Mouse (Mus musculus): ENCODE data around the gene Trem1. TPM values are rescaled to one million over a fixed set of nuclear protein-coding genes. Genes with fewer than 3 reads are reported as not detected.

Trem1 gene
- polyA plus RNA-seq, 1 experiment from 2014 or later: 2.1 TPM

- peak; percentile 56; the same call in 1 of the 2 replicates for ATAC-seq
- Histone ChIP-seq H3K4me1 (ENCODE audit: insufficient read depth) (peaks cover 15% of the 10 kb centered on the region; the same call in 1 of the 2 replicates), H3K27ac (ENCODE audit: low read depth) (no peak overlapping the region), H3K4me2 (ENCODE audit: low read depth, low read length) (peak overlapping the region; percentile 5; the same call in 1 of the 2 replicates), H3K4me3 (ENCODE audit: low read depth, low read length) (no peak overlapping the region), H3K36me3 (replicated peaks; ENCODE audit: insufficient read depth, low read length) (no peaks in the 10 kb centered on the region), H3K9ac (replicated peaks) (no peak overlapping the region), H3K9me3 (ENCODE audit: low read length) (no peaks in the 10 kb centered on the region), H3K27me3 (ENCODE audit: insufficient read depth, low read length) (no peaks in the 10 kb centered on the region)
- TF ChIP-seq EP300 (IDR thresholded peaks at IDR 0.05; ENCODE audit: low read depth): no peak
- no peak for TF ChIP-seq CTCF (IDR thresholded peaks at IDR 0.05; ENCODE audit: low read depth)
- no peak for DNase-seq
- 87% methylated on average over 7 of the region's 7 CpGs for WGBS (ENCODE audit: insufficient replicate concordance)
Observed at GRCm38 (mm10) chr17:48264662-48265061, 32.1 kb downstream of the Trem1 start.

- H3K27ac ChIP-seq (ENCODE audit: low read depth): no peak overlapping the region
- DNase-seq: no peak
- peaks cover 21% of the 10 kb centered on the region; the same call in 1 of the 2 replicates for H3K4me1 ChIP-seq (ENCODE audit: insufficient read depth)
- H3K36me3 ChIP-seq (replicated peaks; ENCODE audit: insufficient read depth, low read length): no peaks in the 10 kb centered on the region
- H3K9me3 ChIP-seq (ENCODE audit: low read length): no peaks in the 10 kb centered on the region
- H3K4me2 ChIP-seq (ENCODE audit: low read depth, low read length): no peak overlapping the region
- H3K4me3 ChIP-seq (ENCODE audit: low read depth, low read length): no peak overlapping the region
- ATAC-seq: no peak
- no peak overlapping the region for H3K9ac ChIP-seq (replicated peaks)
- 57% methylated on average over 2 of the region's 2 CpGs for WGBS (ENCODE audit: insufficient replicate concordance)
- TF ChIP-seq CTCF (IDR thresholded peaks at IDR 0.05; ENCODE audit: low read depth) (no peak), EP300 (IDR thresholded peaks at IDR 0.05; ENCODE audit: low read depth) (no peak)
- H3K27me3 ChIP-seq (ENCODE audit: insufficient read depth, low read length): no peaks in the 10 kb centered on the region
Observed at GRCm38 (mm10) chr17:48266138-48266537, 33.6 kb downstream of the Trem1 start.

GRCm38 (mm10) chr17:48266610-48267304, 34.2 kb downstream of the Trem1 start:
- WGBS (ENCODE audit: insufficient replicate concordance): 55% methylated on average over 2 of the region's 2 CpGs
- H3K27ac ChIP-seq (ENCODE audit: low read depth): no peak overlapping the region

GRCm38 (mm10) chr17:48267591-48267990, 35.0 kb downstream of the Trem1 start:
- no peak overlapping the region for H3K4me3 ChIP-seq (ENCODE audit: low read depth, low read length)
- peaks cover 24% of the 10 kb centered on the region for H3K4me1 ChIP-seq (ENCODE audit: insufficient read depth)
- ATAC-seq (no peak), DNase-seq (no peak)
- 50% methylated on average over 1 of the region's 1 CpGs for WGBS (ENCODE audit: insufficient replicate concordance)
- H3K4me2 ChIP-seq (ENCODE audit: low read depth, low read length): no peak overlapping the region
- no peak overlapping the region for H3K27ac ChIP-seq (ENCODE audit: low read depth)
- H3K27me3 ChIP-seq (ENCODE audit: insufficient read depth, low read length): no peaks in the 10 kb centered on the region
- no peaks in the 10 kb centered on the region for H3K9me3 ChIP-seq (ENCODE audit: low read length)
- TF ChIP-seq CTCF (IDR thresholded peaks at IDR 0.05; ENCODE audit: low read depth) (no peak), EP300 (IDR thresholded peaks at IDR 0.05; ENCODE audit: low read depth) (0 out of 2 replicates have a peak, but pooled peaks have one; percentile 30)
- H3K9ac ChIP-seq (replicated peaks): no peak overlapping the region
- H3K36me3 ChIP-seq (replicated peaks; ENCODE audit: insufficient read depth, low read length): no peaks in the 10 kb centered on the region

More at GRCm38 (mm10) chr17:48266610-48267304, 34.2 kb downstream of the Trem1 start:
- Histone ChIP-seq H3K4me2 (ENCODE audit: low read depth, low read length) (no peak overlapping the region), H3K9me3 (ENCODE audit: low read length) (no peaks in the 10 kb centered on the region), H3K4me1 (ENCODE audit: insufficient read depth) (peaks cover 22% of the 10 kb centered on the region; the same call in 1 of the 2 replicates), H3K9ac (replicated peaks) (no peak overlapping the region), H3K27me3 (ENCODE audit: insufficient read depth, low read length) (no peaks in the 10 kb centered on the region), H3K4me3 (ENCODE audit: low read depth, low read length) (no peak overlapping the region), H3K36me3 (replicated peaks; ENCODE audit: insufficient read depth, low read length) (no peaks in the 10 kb centered on the region)
- DNase-seq (no peak), ATAC-seq (no peak)
- TF ChIP-seq CTCF (IDR thresholded peaks at IDR 0.05; ENCODE audit: low read depth): no peak
- no peak for TF ChIP-seq EP300 (IDR thresholded peaks at IDR 0.05; ENCODE audit: low read depth)

GRCm38 (mm10) chr17:48268276-48268675, 35.7 kb downstream of the Trem1 start:
- Histone ChIP-seq H3K36me3 (replicated peaks; ENCODE audit: insufficient read depth, low read length) (no peaks in the 10 kb centered on the region), H3K9me3 (ENCODE audit: low read length) (no peaks in the 10 kb centered on the region), H3K4me2 (ENCODE audit: low read depth, low read length) (no peak overlapping the region), H3K4me1 (ENCODE audit: insufficient read depth) (peaks cover 31% of the 10 kb centered on the region), H3K27ac (ENCODE audit: low read depth) (no peak overlapping the region), H3K27me3 (ENCODE audit: insufficient read depth, low read length) (no peaks in the 10 kb centered on the region), H3K9ac (replicated peaks) (no peak overlapping the region), H3K4me3 (ENCODE audit: low read depth, low read length) (no peak overlapping the region)
- no peak for TF ChIP-seq CTCF (IDR thresholded peaks at IDR 0.05; ENCODE audit: low read depth)
- ATAC-seq (no peak), DNase-seq (no peak)

- Histone ChIP-seq H3K9ac (replicated peaks) (no peak overlapping the region), H3K4me2 (ENCODE audit: low read depth, low read length) (no peak overlapping the region), H3K4me3 (ENCODE audit: low read depth, low read length) (no peak overlapping the region), H3K36me3 (replicated peaks; ENCODE audit: insufficient read depth, low read length) (no peaks in the 10 kb centered on the region), H3K27me3 (ENCODE audit: insufficient read depth, low read length) (no peaks in the 10 kb centered on the region), H3K4me1 (ENCODE audit: insufficient read depth) (peaks cover 36% of the 10 kb centered on the region), H3K27ac (ENCODE audit: low read depth) (no peak overlapping the region), H3K9me3 (ENCODE audit: low read length) (no peaks in the 10 kb centered on the region)
- TF ChIP-seq CTCF (IDR thresholded peaks at IDR 0.05; ENCODE audit: low read depth) (no peak), EP300 (IDR thresholded peaks at IDR 0.05; ENCODE audit: low read depth) (no peak)
- WGBS (ENCODE audit: insufficient replicate concordance): 55% methylated on average over 4 of the region's 4 CpGs
- DNase-seq (no peak), ATAC-seq (no peak)
Observed at GRCm38 (mm10) chr17:48269833-48270232, 37.3 kb downstream of the Trem1 start.
